Mouse (Mus musculus) cerebellum, postnatal 10 days (tissue): ENCODE results near the gene Nxph3.
"Not testable (repeated sequence)": the region's sequence is repeated elsewhere in the genome, so short reads cannot be mapped to it uniquely, and the experiment has no call there.

Experiments used
- DNase-seq, 2 experiments: peaks; one replicate each; pipeline ENCODE4 v3.0.0; 2021; ENCODE audit warnings: mixed read lengths in 2 of 2

The Nxph3 gene

DNA sequence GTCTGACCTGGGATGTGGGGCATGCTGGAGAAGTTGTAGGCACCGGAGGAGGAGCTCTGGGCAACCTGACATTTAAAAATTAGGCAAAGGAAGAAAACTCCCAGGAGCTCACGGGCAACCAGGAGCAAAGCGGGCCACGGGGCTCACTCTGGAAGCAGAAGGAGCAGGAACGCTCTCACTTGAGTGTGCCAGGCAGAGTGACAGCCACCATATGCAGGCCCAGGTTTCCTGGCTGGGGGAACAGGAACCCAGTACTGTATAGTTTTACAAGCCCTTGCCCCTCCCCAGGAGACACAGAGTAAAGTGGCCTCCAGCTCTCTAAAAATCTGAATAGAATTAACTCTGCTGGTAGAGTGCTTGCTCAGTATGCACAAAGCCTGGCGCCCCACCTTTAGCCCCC lies 2.8 kb upstream of the Nxph3 start:
- peak; percentile 55 to 57 for DNase-seq

DNA sequence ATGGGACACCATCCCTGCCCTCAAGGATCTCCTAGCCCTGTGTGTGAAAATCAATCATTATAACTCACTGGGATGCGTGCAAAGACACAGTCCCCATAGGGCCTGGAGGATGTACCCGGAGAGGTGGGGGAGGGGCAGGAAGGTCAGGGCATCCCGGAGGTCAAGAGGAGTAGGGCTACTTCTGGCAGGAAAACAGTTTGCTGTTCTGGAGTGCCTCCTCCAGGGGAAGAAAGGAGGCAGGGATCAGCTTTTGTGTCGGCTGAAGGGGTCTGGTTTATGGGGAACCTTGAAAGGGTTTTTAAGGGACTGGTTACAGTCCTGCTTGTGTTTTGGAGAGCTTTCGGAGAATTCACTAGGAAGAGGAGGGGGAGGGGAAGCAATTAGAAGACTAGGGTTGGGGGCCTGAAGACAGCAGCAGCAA lies 2.1 kb upstream of the Nxph3 start:
- peak; percentile 49 to 64 for DNase-seq

DNA sequence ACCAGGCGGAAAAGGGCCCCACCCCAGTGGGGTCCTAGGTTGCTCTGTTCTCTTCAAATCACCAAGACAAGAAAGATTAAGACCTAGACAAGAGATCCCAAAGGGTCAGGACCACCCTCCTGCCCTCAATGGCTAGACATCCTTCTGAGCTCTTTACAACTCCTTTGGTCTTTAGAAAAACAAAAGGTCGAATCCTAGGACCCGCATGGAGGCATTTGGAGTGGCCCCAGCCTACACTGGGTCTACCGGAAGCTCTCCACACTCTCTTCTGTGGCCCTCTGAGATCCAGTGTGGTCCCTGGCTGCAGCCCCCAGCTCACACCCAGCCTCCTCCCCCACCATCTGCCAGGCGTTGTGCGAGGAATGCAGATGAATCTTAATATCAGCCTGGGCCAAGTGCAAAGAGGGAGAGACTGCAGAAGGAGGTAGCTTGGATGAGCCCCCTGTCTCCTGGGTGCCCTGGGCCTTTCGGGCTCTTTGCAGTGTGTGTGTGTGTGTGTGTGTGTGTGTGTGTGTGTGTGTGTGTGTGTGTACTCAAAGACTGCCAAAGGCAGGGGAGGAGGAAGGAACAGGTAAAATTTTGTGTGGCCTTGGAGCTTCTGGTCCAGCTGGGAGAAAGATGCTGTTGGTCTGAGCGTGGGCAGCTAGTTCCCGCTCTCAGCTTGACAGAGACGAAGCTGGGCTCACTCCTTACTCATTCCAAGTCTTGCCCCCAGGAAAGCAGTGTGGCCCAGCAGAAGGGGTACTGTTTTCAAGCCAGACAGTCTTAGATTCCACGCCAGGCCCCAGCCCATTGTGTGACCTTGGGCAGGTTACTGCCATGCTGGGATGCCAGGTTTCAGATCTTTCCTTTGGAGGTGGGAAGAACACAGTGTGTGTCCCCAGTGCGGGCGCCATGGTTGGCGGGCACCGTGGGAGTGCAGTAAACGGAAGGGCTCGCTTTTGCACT lies 1.3 kb upstream of the Nxph3 start:
- DNase-seq: peak; percentile 64 to 74

DNA sequence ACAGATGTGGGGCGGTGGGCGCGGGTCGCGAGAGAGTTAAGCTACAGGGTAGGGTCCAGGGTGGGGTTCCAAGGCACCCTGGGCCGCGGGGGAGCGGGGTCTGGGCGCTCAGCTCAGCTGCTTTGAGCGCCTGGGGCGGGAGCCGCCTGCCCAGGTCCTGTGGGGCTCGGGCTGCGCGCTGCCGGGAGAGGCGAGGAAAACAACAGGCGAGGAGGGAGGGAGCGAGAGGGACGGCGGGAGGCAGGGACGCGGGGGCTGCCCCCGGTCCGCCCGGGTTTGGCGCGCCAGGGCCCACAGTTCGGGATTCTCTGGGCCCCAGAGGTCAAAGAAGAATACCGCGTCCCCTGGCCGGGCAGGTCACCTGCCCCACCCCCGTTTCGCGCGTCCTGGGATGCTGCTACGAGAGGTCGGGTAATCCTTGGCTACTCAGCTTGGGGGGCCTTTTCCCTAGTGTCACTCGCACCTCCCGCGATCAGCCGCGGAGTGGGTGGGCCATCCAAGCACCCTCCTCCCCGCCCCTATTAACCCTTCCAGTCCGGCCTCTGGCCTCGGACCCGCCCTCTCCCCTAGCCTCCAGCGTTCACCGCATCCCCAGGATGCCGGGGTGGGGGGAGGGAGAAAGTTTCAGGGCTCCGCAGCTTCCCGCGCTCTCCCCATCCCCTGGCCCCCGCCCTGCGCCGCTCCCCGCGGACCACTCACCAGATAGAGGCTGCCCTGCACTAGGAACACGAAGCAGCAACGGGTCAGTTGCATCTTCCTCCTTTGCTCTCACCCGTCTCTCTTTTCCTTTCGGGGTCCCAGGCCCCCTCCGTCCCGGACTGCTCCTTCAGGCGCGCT lies 691 bp downstream of the Nxph3 start:
- peak; percentile 56 to 59 for DNase-seq

DNA sequence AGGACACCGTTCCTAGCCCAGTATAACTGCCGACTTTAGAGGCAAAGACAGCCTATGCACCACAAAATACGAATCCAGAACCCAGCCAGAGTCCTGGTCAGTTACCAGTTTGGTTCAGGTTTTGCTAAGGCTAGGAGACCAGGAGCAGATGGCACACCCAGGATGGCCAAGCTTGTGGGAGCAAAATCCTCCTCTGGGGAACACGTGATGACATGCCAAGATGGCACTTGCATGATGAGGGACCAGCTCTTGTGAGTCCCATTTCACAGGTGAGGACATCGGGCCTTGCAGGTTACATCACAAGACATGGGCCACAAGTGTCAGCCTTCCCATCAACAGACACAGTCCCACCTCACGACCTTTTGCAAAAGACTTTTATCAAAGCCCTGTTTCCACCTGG lies 2.0 kb downstream of the Nxph3 start:
- DNase-seq: no peak

DNA sequence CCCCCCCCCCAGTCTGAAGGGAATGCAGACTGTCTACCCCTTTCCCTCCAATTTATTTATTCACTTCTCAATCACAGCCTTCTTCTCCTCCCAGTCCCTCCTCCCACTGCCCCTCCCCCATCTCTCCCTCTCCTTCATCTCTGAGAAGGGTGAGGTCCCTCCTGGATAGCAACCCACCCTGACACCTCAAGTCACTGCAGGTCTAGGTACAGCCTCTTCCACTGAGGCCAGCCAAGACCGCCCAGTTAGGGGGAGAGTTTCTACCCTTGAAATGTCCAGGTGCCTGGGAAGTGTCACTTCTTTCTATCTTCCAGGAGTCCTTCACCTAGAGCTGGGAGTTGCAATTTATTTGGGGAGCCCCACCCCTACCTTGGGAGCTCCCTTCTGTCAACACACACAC lies 2.5 kb downstream of the Nxph3 start:
- no peak for DNase-seq

DNA sequence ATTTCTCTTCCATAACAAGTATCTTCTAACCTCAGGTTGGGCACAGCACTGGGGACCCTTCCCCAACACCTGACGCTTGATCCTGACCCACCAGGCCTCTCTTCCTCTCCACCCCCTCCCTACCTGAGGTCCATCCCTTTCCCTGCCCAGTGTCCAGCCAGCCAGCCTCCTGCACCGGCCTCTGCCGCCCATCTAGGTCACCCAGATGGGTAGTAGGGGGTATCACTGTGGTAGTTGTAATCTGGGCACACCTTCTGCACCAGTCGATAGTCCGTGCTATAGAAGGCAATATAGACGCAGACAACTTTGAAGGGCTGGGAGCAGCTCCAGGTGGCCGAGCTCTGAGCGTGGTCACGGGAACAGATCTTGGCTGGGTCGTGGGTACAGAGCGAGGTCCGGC lies 3.7 kb downstream of the Nxph3 start:
- no peak for DNase-seq

DNA sequence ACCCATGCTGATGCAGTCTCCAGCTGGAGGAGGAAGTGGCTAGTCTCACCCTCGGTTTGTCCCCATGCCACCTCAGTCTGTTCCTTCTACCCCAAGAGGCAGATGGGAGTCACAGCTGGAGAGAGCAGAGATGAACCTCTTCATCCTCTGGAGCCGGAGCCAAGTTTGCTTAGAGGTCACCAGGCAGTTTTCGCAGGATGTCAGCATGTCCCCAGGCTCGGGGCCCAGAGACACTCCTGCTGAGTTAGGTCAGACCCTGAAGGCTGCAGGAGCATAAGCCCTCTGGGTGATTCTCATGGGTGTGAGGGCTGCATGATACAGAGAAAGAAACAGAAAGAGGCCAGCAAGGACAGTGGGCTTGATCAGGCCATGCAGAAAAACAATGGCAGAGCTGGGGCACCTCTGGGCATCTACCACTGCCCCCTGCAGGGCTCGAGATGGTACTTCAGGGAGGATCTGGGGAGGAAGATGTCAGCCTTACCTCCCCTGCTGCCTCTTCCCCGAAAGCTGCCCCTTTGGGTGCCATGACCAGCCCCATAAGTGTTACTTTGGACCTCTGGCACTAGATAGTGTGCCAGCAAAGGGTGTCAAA lies 5.1 kb downstream of the Nxph3 start:
- peak; percentile 59 to 69 for DNase-seq

DNA sequence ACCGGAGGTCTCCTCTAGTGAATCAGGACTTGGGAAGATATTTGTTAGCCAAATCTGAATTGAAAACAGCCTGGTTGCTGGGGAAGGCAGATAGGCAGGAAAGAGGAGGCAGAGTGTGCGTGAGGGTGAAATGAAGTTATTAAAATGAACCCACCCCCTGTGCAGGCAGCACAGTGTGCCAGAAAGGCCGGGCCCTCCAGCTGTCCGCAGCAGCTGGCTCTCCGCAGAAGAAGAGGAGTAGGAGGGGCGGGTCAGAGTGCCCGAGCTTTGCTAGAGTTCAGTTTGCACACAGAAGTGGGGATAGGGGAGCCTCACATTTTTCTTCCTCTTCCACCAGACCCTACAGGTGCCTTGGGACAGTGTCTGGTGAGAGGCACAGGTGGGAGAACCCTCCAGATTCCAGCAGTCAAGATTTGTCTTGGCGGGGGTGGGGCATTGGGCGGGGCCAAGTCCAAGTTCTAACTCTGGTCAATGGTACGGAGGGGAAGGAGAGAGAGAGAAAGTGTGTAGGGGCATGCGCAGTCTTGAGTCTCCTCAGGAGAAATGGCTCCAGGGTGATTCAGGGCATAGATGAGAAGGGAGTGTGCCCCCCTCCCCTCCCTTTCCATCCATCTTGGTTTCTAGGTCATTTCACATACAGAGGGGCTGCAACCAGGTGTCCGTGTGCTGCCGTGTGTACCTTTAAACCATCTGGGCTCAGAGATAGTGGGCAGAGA lies 6.0 kb downstream of the Nxph3 start:
- peak; percentile 52 to 68 for DNase-seq

DNA sequence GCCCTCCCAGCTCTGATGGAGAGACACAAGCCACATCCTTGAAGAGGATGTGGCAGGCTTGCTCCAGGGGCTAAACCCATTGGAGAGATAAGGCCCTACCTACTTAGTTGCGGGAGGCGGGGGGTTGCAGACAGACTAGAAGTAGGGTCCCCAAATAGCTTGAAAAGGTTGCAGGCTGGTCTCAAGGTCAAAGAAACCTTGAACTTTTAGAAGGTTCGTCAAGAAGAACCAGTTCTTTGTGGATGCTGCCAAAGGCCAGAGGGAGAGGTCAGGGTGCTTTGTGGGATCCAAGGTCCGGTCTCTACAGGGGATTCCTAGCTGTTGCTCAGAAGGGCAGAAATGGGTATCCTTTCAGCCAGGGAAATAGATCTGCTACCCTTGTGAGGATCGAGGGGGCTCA lies 6.6 kb downstream of the Nxph3 start:
- no peak for DNase-seq

DNA sequence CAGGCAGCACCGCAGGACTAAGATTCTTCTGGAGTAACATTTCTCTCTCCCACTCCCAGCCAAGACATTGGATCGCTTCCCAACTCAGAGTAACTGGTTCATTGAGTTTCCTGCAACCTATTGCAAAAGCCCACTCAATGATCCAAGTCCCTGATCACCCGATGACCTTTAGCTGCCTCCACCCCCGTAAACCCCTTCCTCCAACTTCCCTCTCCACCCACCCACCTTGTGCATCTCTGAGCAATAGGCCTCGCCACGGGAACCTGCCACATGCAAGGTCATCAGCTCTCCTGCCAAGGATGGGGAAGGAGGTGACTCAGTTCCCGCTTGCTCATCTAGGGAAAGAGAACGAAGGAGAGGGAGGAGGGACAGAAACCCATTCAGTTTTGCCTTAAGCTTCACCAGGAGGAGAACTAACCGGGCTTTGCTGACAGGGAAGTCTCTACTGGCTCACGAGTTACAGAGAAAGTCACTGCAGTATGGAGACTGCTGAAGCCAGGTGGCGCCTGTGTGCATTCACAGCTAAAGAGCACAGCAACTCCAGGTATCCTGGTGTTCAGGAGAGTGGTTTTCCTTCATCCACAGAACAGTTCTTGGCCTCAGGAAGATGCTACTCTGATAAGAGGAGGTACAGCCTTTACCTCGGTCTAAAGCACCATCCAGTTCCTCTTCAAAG lies 7.2 kb downstream of the Nxph3 start:
- DNase-seq: peak; percentile 58 to 60

DNA sequence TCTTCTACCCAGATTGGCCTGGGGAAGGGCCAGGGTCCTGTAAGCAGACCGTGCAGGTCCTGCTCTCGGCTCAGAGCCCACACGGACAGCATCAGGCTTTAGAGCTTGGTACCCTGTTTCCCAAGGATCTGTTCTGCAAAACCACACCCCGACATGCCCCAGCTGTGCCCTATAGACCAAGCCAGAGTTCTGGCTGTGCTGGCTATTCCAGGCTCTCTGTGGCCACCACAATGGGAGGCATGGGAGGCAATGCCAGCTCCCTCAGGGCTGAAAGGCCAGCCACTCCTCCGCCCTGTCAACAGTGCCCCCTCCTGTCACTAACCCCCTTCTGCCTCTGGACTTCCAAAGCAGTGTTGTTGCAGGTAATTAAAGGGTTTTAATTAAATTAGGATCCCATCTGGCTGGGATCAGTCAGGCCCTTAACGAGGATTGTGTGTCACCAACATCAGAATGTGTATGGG lies 10.1 kb downstream of the Nxph3 start:
- peak; percentile 74 to 80 for DNase-seq

DNA sequence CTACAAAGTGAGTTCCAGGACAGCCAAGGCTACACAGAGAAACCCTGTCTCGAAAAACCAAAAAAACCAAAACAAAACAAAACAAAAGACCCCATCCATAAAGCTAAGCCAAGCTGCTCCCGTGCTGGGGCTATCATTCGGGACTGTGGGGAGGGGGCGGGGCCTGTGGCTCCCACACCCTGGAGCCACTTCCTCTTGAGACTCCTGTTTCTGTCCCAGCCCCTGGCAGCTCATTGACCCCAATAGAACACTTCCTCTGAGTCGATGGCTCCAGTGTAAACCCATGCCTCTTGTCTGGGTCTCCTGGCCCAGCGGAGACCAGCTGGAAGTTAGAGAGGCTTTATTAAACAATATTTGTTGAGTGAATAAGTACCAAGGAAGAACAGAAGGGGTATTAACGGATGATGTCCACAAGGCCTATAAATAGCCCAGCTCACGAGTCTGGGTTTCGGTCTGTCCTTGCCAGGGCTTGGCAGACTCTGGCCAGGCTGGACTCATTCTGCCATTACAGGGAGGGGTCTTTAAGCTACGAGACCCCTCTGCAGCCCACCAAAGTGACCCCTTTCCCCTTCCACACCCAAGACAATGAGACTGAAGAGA lies 10.7 kb downstream of the Nxph3 start:
- peak; percentile 79 to 80 for DNase-seq

DNA sequence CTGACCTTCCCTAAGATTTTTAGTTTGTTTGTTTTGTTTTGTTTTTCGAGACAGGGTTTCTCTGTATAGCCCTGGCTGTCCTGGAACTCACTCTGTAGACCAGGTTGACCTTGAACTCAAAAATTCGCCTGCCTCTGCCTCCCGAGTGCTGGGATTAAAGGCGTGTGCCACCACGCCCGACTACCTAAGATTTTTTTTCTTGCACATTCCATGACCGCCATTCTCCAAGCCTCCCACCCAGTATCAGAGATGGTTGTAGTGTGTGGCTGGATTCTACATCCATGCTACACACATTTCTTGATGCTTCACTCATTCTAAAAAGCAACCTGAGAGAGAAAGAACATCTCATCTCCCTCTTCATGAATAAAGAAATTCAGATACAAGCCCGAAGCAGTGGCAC lies 12.5 kb downstream of the Nxph3 start:
- not testable (repeated sequence) for DNase-seq

DNA sequence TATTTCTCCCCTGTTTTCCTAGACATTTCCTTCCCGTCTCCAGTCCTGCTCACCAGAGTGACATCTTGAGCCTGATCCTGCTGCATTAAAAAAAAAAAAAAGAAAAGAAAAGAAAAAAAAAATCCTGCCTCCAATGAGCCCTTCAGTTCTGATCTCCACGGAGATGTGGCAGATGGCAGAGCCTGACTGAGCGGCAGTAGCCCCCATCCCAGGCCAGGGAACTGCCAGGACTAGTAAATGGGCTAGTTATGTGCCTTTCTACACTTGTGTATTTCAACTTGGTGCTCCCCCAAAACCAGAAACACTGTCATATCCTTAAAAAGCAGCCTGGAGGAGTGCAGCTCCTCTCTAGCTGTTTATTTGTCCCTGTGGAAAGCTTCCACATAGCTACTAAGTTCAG lies 13.5 kb downstream of the Nxph3 start:
- DNase-seq: peak; percentile 78 to 82

DNA sequence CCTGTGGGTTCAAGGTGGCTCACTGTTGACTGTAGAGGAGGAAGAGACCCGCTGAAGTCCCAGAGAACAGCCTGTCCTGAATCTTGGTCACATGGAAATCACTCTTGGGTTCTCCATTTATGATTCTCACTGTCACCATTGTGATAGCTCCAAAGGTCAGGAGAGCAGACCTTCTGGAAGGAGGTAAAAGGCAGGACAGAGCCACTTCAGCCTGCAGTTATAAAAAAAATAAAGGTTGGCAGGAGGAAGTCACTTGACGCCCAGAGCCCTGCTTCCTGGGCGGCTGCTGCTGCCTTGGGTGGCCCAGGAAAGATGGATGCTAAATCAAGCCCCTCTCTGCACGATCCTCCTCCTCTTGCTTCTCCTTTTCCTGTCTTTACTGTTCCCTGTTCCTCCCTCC lies 14.0 kb downstream of the Nxph3 start:
- no peak for DNase-seq

DNA sequence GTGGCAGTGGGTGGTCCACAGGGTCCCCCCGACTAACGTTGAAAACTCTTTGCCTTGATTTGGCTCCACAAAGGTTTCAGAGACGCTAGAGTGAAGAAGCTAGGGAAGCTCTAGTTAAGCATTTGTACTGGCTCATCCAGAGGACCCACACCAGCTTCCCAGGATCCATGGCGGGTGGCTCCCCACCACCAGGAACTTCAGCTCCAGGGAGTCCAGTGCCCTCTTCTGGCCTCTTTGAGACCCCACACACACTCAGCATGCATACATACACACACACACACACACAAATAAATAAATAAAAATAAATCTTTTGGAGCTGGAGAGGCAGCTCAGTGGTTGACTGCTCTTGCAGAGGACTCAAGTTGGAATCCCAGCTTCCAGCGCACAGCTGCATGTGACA lies 16.4 kb downstream of the Nxph3 start:
- no peak for DNase-seq

DNA sequence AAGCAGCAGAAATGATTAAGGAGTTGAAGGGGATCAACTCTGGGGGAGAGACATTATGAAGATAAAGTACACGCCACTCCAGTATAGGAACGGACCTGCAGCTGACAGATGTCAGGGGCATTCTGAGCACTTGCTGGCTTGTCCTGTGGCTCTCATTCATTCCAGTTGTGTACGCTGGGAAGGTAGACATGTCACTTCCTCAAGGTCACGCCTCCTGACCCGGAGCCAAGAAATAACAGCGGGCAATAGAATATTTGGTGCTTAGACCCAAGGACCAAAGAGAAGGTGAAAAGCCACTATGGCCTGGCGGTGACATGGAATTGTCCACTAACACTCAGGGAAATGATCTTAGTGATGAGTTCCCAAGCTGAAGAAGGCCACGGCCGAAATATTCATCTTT lies 18.5 kb downstream of the Nxph3 start:
- DNase-seq: no peak

DNA sequence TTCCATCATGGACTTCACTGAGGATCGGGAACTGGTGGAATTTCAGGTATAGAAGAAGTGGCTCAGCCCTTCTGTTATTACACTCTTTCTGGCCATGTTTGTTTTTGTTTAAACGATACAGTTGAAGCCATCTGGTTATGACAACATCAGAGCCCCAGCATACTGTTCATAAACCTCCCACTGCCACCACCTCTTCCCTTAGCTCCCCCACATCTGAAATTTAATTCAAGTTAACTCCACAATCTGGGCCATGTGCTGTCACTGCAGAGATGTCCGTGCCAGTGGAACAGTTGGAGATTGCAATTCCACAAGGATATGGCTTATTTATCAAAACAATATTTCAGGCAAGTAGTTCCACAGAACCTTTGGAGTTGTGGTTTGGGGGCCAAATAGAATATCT lies 20.0 kb downstream of the Nxph3 start:
- no peak for DNase-seq

DNA sequence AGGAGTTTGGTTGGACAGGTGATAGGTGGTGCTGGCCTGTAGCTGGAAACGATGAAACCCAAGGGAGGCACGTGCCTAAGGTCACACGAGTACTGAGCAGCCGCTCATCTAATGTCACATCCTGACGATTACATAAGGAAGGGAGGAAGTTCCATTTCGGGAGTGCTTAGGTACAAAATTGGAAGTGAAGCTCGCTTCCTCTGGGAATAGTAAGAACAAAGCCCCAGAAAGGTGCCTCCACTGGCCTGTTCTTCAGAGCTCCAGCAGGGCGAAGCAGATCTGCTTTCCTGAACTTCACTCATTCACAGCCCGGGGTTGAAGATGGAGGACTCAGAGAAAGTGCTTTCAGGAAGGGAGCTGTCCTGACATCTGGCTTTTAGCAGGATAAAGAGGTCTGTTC lies 20.4 kb downstream of the Nxph3 start:
- no peak for DNase-seq

DNA sequence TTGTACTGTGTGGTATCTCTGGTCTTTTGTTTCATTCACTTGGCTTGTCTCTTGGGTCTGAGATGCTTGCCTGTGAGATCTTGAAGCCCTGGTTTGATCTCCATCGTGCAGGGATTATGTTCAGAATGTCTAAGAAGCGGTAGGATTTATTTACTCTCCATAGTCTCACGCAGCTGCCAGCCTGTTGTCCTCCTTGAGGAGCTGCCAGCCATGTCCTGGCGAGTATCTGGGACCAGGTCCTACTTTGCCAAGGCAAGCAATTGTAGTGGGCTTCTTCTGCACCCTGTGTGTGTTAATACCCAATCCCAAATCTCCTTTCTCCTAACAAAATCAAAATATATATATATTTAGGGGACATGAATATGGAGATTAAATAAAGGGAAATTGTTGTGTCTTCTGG lies 21.4 kb downstream of the Nxph3 start:
- peak; percentile 76 to 85 for DNase-seq

DNA sequence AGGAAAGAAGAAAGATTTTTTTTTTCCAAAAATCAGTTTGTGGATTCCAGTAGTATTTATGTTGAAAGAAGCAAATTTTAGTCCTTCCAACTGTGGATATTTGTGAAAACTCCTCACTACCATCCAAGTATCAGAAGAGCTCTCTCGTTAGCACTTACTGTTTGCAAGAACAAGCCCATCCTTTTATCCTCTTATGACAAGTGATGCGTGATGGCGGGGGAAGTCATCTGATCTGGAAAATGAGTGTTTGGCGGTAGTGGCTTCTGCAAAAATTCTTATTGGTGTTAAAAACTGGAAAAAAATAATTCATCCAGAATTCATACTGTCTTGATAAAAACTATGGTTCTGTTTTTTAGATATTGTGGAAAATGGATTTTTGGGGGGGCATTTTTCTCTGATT lies 22.1 kb downstream of the Nxph3 start:
- peak; percentile 68 to 74 for DNase-seq
